Mouse (Mus musculus) heart, adult 18-20 months (tissue): ENCODE measurements at regions not wholly inside any gene's neighbourhood (a gene's known extent, or its start where the extent isn't known, plus 50 kb on each side); places are given as distances from the start of the nearest gene placed in this dataset.

Experiments used
- DNase-seq, 2 experiments: peaks; one replicate each; pipeline ENCODE4 v3.0.0; 2021 to 2022; ENCODE audit warnings: mixed read lengths in 1 of 2

DNA sequence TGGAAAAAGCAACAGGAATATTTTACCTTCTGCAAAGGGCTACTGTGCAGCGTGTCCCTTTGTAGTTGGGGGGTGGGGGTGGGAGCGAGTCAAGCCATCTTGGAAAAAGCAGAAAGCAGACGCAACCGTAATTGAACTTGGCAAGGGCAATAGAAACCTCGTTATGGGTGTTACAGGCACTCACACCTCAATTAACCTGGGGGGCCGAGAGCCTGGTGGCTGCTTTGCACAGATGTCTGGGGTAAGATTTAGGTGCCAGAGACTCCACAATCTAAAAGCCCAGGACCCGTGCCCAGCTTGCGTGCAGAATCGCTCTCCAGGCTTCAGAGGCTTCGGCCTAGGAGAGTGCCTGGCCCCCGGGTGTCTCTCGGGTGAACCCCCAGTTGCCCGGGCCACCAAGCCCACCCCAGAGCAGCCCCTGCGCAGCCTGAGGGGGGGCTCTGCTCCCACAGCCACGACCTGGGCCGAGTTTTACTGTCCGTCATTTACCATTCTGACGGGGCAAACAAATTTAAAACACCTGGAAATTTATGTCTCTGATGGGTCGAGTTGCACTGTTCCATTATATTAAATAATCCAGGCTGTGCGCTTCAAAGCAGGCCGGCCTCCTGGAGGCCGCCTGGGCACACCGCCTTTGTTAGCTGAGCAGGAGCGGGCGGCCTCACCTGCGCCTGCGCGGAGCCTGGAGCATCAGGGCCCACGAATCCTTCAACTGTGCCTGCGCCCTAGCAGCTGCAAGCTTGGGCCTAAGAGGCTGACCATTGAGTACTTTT, 212.4 kb downstream of the Srbd1 start:
- no peak for DNase-seq

DNA sequence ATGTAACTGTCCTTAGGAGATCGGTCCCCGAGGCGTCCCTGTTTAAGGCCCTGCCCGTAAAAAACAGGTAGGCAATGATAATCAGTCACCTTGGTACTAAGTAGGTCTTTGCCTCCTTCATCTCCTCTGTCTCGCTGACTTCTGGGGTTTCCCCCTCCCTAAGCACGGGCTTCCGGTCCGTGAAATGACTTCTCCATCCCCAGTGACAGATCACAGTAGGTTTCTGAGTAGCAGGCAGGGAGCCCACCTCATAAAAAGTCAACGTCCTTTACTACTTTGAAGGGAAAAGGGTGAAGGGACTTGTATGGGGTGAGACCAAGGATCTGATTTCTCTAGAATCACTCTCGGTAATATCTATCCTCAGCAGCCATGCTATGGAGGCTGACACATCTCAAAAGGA, 213.0 kb downstream of the Srbd1 start:
- DNase-seq, result no peak

DNA sequence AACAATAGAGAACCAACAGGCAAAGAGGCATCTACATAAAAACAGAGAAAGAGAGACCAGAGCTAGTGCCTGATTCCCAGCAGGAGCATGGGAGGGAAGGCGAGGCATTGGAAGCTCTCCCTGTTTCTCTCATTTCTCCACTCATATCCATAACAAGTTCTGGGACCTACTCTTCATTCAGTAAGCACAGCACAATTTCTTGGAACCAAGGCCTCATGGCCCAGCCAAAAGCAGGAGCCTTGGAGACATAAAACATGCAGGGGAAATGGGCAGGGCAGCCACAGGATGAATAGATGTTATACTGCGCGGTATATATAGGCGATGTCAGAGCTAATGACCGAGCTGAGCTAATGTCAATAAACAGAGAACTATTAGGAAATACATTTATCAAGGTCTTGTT, 214.2 kb downstream of the Srbd1 start:
- no peak for DNase-seq

DNA sequence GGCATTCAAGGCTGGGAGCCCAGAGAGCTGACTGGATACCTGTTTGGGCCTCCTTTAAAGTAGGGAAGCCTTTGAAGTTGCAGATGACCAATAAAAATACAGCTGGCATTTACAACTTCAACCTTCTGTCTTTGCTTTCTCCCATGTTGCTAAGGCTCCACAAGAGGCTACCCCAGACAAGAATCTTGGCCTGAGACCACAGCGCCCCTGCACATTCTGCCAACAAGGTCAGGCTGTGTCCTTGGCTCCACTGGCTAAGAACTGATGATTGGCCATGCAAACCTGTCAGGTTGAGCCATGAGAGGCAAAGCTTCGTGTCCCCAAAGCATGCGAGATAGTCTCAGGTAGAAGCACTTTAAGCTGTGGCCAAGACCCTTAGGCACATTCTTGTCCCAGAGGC, 214.6 kb downstream of the Srbd1 start:
- no peak for DNase-seq

DNA sequence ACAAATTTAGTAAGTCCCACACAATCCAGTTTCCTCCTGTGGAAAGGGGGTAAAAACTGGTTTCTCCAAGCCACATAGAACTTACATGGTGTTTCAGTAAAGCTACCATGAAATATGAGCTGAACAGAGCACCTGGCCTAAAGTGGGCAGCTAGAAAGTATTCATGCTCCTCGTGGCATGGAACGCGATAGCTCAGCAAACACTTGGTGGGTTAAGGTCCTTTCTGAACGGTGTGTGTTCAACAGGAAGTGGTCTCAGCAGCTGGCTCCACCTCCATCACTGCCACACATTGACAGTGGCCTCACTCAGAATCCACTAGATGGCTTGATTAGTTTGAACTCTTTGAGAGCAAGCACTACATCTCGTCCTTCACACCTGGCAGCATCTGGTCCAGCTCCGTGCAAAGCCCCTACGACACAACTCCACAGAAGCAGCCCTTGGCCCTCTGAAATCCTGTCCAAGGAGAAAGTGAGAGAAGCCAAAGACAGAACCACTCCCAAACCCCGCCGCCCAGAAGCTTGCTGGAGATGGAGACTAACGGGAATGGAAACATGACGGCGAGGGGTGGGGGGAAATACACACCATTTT, 215.2 kb downstream of the Srbd1 start:
- DNase-seq, result no peak

DNA sequence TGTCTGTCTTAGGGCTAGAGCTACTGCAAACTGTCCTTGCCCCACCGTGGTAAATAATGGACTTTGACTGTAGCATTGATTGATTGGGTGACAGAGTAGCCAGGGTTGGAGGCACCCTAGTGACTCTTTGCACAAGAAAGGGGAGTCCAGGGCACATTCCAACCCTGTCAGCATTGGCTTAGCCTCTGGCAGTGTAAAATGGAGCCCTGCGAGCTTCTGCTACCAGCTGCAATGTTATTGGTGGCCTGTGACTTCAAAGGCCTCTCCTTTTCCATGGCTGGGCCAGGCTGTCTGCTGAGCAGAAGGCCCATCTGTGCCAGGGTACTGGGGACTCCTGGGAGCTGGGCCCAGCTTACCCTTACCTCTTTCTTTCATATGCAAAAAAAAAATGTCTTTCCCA, 216.4 kb downstream of the Srbd1 start:
- no peak for DNase-seq

DNA sequence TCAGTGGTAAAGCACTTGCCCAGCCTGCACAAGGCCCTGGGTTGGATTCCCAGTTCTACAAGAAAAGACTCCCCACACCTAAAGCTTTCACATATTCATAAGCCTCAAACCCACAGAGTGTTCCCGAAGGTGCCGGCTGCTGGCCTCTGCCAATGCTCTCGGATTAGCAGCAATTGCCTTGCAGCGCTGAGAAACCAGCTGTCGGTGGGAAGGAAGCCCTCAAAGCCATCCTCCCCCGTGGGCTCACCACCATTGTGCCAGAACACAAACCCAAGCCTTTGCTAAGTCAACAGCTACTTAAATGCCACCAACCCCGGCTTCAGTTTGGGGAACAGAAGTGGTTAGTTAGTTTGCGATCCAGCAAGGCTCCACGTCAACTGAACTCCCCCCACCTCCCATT, 217.7 kb downstream of the Srbd1 start:
- DNase-seq, result no peak

DNA sequence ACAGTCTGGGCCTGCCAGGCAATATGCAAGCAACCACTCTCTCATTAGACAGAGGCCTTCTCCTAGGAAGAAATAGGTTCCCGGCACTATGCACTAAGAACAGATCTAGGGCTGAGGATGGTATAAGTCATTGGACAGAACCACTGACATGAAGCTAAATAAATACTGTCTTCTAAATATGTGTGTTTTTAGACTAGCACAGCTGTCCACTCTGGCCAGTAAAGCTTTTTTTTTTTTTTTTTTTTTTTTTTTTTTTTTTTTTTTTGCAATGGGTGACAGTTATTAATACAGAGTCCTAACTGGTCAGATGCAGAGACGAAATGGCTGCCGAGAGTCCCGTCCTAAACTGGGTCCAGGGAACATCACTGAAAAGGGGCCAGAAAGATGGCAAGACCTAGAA, 218.9 kb downstream of the Srbd1 start:
- DNase-seq, result no peak

DNA sequence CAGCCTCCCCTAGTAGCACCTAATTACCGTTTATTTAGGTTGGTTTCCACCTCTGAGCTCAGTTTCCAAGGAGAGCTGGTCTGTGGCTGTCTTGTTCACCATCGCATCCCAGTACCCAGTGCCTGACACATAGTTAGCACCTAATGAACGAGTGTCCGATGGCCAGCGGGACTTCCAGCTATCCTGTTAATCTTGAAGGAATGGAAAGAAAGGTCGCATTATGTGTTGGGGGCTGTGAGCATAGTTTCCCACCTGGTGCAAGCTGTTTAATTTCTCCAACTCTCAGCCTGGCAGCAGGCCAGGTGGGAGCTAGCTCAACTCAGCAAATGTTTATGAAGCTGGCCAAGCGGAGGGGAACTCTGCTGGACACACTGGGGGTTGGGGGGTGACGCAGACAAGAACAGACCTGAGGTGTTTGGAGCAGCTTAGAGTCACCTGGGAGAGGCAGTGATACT, 223.7 kb downstream of the Srbd1 start:
- DNase-seq, result no peak

DNA sequence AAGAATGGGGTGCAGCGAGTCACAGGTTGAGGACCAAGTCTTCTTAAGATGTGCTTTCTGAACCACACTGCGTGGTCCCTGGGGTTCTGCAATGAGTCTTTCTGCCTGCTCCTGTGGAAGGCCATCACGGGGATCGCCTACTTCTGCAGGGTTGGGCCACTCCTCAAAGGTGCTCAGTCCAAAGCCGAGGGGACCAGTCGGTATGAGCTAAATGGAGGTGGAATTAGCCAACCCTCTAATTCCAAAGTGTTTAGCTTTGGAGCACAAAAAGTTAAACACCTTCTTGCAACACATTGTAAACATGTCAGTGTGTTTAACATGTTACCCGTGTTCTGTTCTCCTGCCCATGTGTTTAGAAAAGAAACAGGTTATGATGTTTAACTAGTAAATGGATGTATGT, 225.1 kb downstream of the Srbd1 start:
- no peak for DNase-seq

DNA sequence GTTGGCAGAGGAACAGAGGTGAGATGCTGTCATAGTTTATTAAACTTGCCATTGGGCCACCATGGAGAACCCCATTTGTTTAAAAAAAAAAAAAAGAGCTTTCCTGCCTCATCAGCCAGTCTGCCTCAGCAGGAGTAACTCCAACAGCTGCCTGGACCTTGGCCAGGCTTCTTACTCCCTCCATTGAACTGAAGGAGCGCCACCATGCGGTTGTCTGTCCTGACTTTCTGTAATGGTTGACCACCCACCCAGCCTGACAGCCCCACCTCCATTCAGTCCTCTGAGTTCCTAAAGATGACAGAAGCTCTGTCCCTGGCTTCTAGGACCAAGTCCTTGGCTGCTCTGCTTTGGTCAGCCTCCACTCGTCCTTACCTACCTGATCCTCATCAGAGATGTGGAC, 227.8 kb upstream of the Six2 start:
- no peak for DNase-seq

DNA sequence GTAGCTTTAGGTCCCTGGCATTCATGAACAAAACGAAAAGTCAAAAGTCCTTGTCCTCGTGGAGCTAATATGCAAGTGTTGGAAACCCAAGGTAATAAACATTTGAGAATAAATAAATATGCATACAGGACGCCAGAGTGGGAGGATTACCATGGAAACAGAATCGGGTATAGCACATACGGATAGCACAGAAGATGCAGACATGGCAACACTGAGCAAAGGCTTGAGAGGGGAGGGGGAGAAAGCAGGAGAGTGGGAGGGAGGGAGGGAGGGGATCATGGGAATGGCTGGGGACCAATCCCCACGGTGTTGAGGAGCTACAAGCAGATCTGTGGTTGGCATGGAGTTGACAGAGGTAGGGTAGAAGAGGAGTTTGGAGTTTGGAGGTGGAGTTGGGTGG, 226.0 kb upstream of the Six2 start:
- no peak for DNase-seq

DNA sequence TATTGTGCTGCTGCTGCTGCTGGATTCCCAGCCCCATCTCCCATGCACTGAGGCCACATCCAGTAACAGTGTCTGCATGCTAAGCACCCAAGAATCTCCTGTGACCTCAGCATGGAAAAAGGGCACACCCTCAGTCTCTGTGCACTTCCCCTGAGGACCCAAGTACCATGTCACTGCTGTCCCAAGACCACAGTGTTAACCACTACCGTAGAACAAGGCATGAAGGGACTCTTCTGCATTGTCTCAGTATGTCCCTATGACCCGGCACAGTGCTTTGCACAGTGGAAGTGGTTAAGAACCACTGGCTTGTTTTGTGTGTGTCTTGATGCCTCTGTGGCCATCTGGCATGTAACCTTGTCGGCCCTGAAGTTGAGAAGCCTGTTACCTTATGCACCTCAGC, 220.6 kb upstream of the Six2 start:
- DNase-seq, result no peak

DNA sequence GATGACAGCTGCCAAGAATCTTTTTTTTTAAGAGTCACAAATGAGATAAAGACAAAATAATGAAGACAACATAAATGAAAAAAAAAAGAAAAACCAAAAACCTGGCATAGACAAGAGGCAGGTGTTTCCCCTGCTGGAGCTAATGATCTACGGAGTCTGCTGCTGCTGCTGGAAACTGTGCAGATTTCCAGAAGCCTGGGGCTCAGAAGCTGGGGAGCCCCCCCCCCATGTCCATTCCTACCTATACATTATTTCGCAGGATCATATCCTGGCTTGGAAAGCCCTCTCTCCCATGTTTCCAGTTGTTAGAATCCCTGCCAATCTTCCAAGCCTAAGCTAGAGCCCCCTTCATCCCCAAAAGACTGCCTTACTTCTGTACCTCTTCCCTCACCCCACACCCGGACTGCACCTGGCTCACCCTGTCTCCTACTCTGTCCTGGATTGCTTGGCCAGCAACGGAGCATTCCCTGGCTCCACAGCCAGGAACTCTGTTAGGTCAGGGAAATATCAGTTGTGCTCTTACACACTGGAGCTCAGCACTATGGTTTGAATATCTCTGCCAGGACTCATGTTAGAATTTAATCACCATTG, 218.6 kb upstream of the Six2 start:
- DNase-seq, result no peak

DNA sequence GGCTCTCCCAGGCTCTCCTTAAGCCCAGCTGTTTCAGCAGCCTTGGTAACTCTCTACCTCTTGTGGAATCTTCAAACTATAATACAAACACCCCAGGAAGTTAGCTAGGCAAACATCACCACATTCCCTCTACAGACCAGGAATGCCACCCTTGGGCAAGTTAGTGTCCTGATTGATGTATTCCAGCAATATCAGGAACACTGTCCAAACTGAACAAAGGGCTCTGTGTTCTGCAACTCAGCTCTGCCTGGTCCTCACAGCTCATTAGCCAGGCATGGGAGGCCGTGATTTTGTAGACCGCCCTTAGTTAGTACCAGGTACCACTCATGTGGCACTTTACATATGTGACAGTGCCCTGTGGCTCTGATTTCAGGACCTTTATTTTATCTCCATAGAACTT, 214.5 kb upstream of the Six2 start:
- no peak for DNase-seq

DNA sequence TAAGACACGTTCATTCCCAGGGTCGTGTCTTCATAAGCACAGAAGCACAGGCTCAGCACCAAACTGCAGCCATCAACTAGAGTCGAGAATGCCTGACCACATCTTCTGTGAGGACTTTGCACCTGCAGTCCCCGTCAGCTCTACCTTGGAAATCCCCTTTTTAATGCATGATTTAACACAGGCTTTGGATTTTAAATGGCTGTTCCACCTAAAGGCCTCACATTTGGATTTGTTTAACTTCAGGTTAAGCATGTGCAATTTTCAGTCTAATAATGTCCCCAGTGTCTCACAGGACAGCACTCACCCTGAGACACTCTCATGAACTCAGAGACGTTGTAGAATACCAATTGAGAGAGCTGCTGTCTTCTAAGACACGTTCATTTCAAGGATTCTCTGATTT, 211.0 kb upstream of the Six2 start:
- DNase-seq, result no peak

DNA sequence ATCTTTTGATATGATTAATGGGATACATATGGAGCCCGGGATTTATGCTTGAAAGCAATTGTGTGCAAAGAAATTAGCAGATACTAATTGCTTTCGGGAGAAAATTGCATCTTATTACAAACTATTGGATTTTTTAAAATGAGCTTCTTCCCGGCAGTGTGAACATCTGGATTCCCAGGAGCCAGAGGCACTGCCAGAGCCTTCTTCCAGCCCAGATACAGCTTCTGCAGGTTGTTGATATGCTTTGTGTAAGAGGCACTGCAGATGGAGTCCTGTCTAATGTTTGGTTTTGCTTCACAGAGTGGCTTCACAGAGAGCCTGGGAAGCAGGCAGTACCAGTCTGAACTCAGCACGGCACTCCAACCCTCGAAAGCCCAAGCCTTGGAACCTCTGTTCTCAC, 207.9 kb upstream of the Six2 start:
- DNase-seq, result no peak

DNA sequence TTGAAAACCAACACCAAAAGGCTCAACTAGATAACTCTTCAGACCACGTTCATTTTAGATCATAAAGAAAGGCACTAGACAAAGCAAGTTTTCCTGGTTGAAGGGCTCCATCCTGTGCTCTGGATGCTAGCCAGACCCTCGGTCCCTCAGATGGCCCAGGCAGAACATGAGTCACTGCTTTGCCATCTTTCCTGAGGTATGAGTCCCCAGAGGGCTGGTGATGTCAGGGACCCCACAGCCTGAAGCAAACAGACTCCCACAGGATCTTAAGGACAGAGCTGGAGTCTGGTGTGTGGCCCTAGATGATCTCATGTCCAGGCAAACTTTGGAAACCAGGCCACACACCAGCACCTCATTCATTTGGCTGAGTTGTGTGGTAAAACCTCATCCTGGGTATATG, 203.2 kb upstream of the Six2 start:
- DNase-seq, result no peak

DNA sequence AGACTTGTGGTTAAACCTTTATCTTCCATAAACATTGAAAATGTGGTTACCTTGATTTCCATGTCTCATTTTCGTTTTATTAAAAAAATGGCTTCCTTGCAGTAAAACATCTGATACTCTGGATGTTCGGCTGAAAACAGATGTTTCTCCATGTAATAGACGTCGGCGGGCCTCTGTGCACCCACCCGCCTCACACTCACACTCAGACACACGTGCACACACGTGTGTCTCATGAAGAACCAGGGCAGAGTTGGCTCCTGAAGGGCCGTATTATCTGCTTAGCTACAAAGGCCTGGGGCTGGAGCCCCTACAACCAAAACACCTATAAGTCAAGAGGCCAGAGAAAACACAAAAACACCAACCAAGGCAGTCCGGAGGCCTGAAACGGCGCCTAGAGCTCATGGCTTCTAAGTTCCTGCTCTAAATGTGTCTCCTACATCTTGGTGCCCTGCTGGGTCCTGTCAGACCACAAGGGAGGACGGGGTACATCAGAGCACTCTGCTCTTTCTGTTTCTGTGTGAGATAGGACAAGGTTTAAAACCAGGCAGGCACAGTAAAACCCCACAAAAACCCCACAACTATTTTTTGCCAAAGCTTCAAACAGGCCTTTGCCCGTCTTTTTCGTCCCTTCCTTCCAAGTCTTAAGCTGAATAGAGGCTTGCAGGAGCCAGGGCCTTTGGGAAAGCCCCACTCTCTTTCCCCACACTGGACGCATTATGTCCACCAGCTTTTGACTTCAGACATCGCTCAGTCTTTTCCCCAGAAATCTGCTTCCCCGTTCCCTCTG, 201.9 kb upstream of the Six2 start:
- DNase-seq, result no peak

DNA sequence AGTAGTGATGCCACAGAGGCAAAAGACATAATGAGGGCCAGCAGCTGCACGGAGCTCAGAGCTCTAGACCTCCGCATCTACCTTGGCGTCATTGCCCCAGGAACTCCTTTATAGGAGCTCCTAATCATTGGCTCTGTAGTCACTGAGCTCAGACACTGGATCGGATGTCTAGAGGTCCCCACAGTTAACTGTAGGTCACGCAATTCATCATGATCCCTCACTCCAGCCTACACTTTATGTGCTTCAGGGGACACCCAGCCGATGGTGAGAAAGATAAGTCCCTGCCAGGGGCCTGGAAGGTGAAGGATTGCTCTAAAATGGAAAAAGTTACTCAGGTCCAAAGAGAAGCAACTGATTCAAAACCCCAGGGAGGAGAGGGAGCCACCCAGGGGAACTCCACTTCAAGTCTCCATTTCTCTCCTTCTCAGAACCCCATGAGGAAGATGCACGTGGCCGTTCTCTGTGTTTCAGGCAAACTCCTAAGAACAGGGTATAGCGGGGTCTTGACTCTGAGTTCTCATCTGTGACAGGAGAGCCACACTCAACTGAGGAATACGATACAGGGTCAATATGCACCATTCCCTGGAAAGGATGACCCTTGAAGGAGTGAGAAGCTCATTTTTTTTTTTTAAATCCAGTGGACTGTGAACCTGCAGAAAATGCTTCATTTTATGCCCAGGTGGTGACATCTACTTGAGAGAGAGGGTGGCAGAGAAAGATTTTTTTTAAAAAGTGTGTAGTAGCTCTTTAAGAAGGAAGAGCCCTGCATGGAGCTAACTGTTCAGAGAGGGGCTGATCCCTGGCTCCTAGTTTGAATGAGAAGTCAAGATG, 200.7 kb upstream of the Six2 start:
- no peak for DNase-seq

DNA sequence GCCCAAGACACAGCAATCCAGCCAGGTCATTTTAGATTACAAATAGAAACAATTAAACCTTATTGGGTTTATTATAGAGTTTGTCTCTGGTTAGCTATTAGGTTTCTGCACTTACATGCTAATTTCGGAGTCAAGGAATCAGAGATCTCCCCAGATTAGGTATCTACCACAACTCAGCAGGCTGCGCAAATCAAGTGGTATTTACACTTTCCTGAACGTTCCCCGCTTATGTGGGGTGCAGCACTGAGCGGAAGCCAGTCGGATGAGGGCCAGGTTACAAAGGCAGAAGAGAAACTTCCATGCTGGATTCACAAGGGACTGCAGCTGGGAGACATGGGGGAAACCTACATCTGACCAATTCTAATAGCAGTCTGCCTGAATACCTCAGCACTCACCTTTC, 198.6 kb upstream of the Six2 start:
- DNase-seq, result no peak

DNA sequence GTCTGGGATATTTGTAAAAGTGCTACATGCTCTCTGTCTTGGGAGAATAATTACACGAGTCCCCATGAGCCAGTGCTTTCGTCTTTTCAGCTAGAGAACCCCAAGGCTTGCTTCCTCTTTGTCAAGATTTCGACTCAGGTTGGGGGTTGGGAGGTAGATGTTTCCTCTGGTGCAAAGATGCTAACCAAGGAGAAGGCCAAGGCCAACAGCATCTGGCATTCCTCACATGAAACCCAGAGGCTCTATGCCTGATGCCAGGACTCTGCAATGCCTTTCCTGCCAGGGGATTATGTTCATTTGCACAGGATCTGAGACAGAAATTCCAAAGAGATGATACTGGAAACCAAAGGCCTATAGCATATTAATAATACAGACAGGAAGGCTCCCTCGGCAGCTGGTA, 198.2 kb upstream of the Six2 start:
- DNase-seq, result no peak
